Mouse (Mus musculus): ENCODE measurements around the gene Polr3e. TPM values are rescaled to one million over a fixed set of nuclear protein-coding genes. Genes with fewer than 3 reads are reported as not detected.

Gene Polr3e
- total and polyA plus RNA-seq, 3 experiments = 22.3 to 38.1 (median 33.6) TPM

DNA sequence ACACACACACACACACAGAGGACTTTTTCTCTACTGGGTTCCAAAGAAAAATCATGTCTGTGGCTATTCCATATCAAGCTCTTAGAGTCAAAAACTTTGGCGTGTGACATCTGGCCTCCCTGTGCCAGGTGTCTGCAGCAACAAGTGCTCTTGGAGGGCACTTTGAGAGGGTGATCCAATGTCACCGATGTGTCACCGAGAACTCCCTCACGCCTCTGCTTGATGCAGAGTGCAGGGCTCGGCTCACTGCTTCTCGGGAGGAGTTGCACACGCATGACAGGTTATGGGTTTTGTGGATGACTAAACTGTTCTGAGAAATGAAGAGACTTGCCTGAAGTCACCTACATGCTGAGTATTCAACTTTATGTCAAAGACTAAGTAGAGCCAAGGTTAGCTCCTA, 20.5 kb upstream of the Polr3e start:
- Histone ChIP-seq H3K9ac (ENCODE audit: insufficient read depth, low read depth) (no peak overlapping the region), H3K4me3 (replicated peaks in 1 of 3; ENCODE audit: low read depth in 2 of 3, low read length in 2 of 3, poor library complexity in 1 of 3) (no peak overlapping the region), H3K4me2 (ENCODE audit: insufficient read depth, low read depth, poor library complexity, severe bottlenecking) (no peak overlapping the region), H3K4me1 (ENCODE audit: control insufficient read depth in 1 of 2, insufficient read depth in 2 of 2) (peaks cover 4 to 10% of the 10 kb centered on the region in 2 experiments), H3K79me2 (replicated peaks; ENCODE audit: control insufficient read depth, extremely low read depth, insufficient read depth, poor library complexity, severe bottlenecking) (no peaks in the 10 kb centered on the region), H3K27me3 (replicated peaks) (no peaks in the 10 kb centered on the region), H3K36me3 (replicated peaks in 1 of 2; ENCODE audit: control insufficient read depth in 1 of 2, insufficient read depth in 1 of 2, low read length in 1 of 2) (peaks cover 0 to 49% of the 10 kb centered on the region in 2 experiments), H3K27ac (ENCODE audit: insufficient read depth, low read depth) (no peak overlapping the region), H3K9me3 (replicated peaks; ENCODE audit: low read length) (no peaks in the 10 kb centered on the region)
- in situ Hi-C loops (cut with MboI; ENCODE audit: low pct_ligation_motif_present, low pct_unique_long_range_greater_than_20kb, low sequenced_read_pairs) = no loop called here
- dilution Hi-C loops (cut with MboI; ENCODE audit: extremely low pct_ligation_motif_present, extremely low pct_unique_long_range_greater_than_20kb, low sequenced_read_pairs) = no loop called here
- no peak for DNase-seq (ENCODE audit: extremely low read depth)
- TF ChIP-seq SMC3 (IDR thresholded peaks at IDR 0.05; ENCODE audit: low read depth, low read length) = no peak
- no peak for TF ChIP-seq MAX (IDR thresholded peaks at IDR 0.05; ENCODE audit: low read length)
- no peak for TF ChIP-seq POLR2AphosphoS2 (IDR thresholded peaks at IDR 0.05; ENCODE audit: low read depth, low read length)
- no peak for TF ChIP-seq NRF1 (IDR thresholded peaks at IDR 0.05; ENCODE audit: low read depth, low read length)
- no peak for TF ChIP-seq MXI1 (IDR thresholded peaks at IDR 0.05; ENCODE audit: low read depth, low read length)
- TF ChIP-seq POLR2A (IDR thresholded peaks at IDR 0.05; ENCODE audit: low read depth, low read length) = no peak
- TF ChIP-seq KAT2A (IDR thresholded peaks at IDR 0.05; ENCODE audit: insufficient replicate concordance, low read length) = no peak
- TF ChIP-seq ZMIZ1 (IDR thresholded peaks at IDR 0.05; ENCODE audit: low read depth, low read length) = no peak
- TF ChIP-seq MEF2A (IDR thresholded peaks at IDR 0.05; ENCODE audit: borderline replicate concordance, low read depth, low read length) = no peak
- TF ChIP-seq CHD2 (IDR thresholded peaks at IDR 0.05; ENCODE audit: low read length) = no peak
- TF ChIP-seq CHD1 (IDR thresholded peaks at IDR 0.05; ENCODE audit: low read depth, low read length) = no peak
- TF ChIP-seq EP300 (IDR thresholded peaks at IDR 0.05; ENCODE audit: low read length) = no peak
- TF ChIP-seq RCOR1 (conservative IDR thresholded peaks at IDR 0.05; ENCODE audit: low read depth, low read length) = no peak
- TF ChIP-seq MYC (IDR thresholded peaks at IDR 0.05; ENCODE audit: low read depth, low read length) = no peak
- no peak for TF ChIP-seq NELFE (IDR thresholded peaks at IDR 0.05; ENCODE audit: low read depth, low read length)
- no peak for TF ChIP-seq ZNF384 (IDR thresholded peaks at IDR 0.05; ENCODE audit: low read depth, low read length)
- no peak for TF ChIP-seq MAZ (IDR thresholded peaks at IDR 0.05; ENCODE audit: low read depth, low read length)
- no peak for TF ChIP-seq E2F4 (IDR thresholded peaks at IDR 0.05; ENCODE audit: insufficient replicate concordance, low read depth, low read length)
- no peak for TF ChIP-seq JUND (conservative IDR thresholded peaks at IDR 0.05; ENCODE audit: low read depth, low read length)

DNA sequence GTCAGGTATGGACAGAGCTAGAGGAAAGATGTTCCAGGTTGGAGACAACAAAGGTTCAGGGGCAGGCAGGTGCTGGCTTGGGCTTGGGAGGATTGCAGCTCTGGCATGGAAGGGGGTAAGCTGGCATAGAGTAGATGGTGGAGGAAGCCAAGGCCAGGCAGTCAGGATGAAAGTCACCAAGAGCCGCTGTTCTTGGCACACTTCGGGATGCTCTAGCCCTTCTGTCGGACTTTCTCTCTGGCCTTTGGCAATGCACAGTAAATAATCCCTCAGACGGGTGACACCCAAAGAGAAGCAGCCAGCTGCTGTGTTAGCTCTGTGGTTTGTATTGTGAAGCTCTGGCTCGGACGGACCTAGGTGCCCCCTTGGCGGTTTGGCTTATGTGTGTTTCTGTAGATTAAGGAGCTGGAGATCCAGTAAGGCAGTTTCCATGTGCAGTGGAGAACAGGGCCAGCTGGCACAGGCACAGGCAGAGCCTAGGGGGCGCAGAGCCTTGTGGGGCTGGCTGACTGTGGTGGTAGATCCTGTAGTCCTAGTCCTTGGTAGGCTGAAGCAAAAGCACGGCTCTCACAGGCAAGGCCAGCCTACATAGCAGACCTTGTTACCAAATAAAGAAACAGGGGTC, 19.7 kb upstream of the Polr3e start:
- in situ Hi-C loops (cut with MboI; ENCODE audit: low pct_ligation_motif_present, low pct_unique_long_range_greater_than_20kb, low sequenced_read_pairs) = no loop called here
- H3K9me3 ChIP-seq (replicated peaks; ENCODE audit: low read length) = no peaks in the 10 kb centered on the region
- DNase-seq (ENCODE audit: extremely low read depth) = no peak
- H3K36me3 ChIP-seq (replicated peaks in 1 of 2; ENCODE audit: control insufficient read depth in 1 of 2, insufficient read depth in 1 of 2, low read length in 1 of 2) = peaks cover 0 to 47% of the 10 kb centered on the region in 2 experiments
- no peak overlapping the region for H3K4me3 ChIP-seq (replicated peaks in 1 of 3; ENCODE audit: low read depth in 2 of 3, low read length in 2 of 3, poor library complexity in 1 of 3)
- H3K27me3 ChIP-seq (replicated peaks) = no peaks in the 10 kb centered on the region
- no peak overlapping the region for H3K27ac ChIP-seq (ENCODE audit: insufficient read depth, low read depth)
- peaks cover 4 to 12% of the 10 kb centered on the region in 2 experiments for H3K4me1 ChIP-seq (ENCODE audit: control insufficient read depth in 1 of 2, insufficient read depth in 2 of 2)
- no peak overlapping the region for H3K9ac ChIP-seq (ENCODE audit: insufficient read depth, low read depth)
- TF ChIP-seq RAD21 (IDR thresholded peaks at IDR 0.05; ENCODE audit: low read depth, low read length) (no peak), ZKSCAN1 (IDR thresholded peaks at IDR 0.05; ENCODE audit: borderline replicate concordance, low read depth, low read length) (no peak), CTCF (conservative IDR thresholded peaks at IDR 0.05 in 1 of 2, IDR thresholded peaks at IDR 0.05 in 1 of 2; ENCODE audit: low read depth in 2 of 2, low read length in 2 of 2) (no peak), JUND (conservative IDR thresholded peaks at IDR 0.05; ENCODE audit: low read depth, low read length) (no peak), ZMIZ1 (IDR thresholded peaks at IDR 0.05; ENCODE audit: low read depth, low read length) (no peak)
- H3K79me2 ChIP-seq (replicated peaks; ENCODE audit: control insufficient read depth, extremely low read depth, insufficient read depth, poor library complexity, severe bottlenecking) = no peaks in the 10 kb centered on the region
- dilution Hi-C loops (cut with MboI; ENCODE audit: extremely low pct_ligation_motif_present, extremely low pct_unique_long_range_greater_than_20kb, low sequenced_read_pairs) = no loop called here
- H3K4me2 ChIP-seq (ENCODE audit: insufficient read depth, low read depth, poor library complexity, severe bottlenecking) = no peak overlapping the region
